Mouse (Mus musculus) lung, postnatal 36 days (tissue): ENCODE data around the gene Wsb1.

Source experiments
- DNase-seq: peaks from one replicate; pipeline ENCODE4 v3.0.0; 2022; ENCODE audit warnings: mixed read lengths

Gene Wsb1

GRCm38 (mm10) chr11:79214015-79214418, 40.5 kb downstream of the Wsb1 start:
- DNase-seq, result peak; percentile 97

GRCm38 (mm10) chr11:79209882-79210471, 44.5 kb downstream of the Wsb1 start:
- no peak for DNase-seq

DNA sequence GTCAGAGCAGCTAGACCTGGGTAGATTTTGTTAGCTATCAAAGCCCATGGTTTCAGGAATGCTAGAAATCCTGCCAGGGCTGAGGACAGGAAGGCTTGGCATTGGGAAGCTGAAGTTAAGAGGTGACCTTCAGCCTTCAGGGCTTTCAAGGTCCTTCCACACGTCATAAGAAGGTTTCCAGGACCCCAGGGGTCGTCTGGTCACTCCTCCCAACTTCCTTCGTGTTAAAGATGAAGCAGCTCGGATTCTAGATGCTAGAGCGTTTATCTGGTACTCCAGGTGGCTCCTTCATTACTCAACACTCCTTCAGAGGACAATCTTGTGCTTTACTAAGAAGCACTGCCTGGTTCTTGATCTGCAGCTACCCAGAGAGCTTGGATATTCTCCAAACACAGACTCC, 45.4 kb downstream of the Wsb1 start:
- no peak for DNase-seq

DNA sequence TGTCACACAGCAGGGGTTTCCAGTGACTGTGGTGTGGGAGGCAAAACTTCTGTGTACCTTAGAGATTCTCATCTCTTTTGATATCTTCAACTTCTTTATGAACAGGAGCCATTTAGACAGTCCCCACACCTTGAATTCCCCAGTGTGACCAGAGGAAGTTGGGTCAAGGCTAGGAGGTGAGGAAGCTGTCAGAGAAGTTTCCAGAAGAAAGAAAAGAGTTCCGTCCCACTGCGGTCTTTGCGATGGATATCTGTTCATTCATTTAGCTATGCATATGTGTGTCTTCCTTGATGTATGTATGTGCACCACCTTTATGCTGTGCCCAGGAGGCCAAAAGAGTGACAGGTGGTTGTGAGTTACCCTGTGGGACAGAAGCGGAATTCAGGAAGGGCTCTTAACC, 46.0 kb downstream of the Wsb1 start:
- DNase-seq, result no peak

GRCm38 (mm10) chr11:79207691-79208090, 46.8 kb downstream of the Wsb1 start:
- no peak for DNase-seq

GRCm38 (mm10) chr11:79204444-79204843, 50.0 kb downstream of the Wsb1 start:
- DNase-seq, result no peak

GRCm38 (mm10) chr11:79200502-79200901, 54.0 kb downstream of the Wsb1 start:
- no peak for DNase-seq

GRCm38 (mm10) chr11:79198562-79198961, 55.9 kb downstream of the Wsb1 start:
- no peak for DNase-seq

- no peak for DNase-seq
Observed at GRCm38 (mm10) chr11:79197846-79198235, 56.6 kb downstream of the Wsb1 start.

GRCm38 (mm10) chr11:79196876-79197845, 57.3 kb downstream of the Wsb1 start:
- no peak for DNase-seq

GRCm38 (mm10) chr11:79196196-79196869, 58.1 kb downstream of the Wsb1 start:
- DNase-seq, result no peak

- DNase-seq, result peak; percentile 61
Observed at GRCm38 (mm10) chr11:79192176-79192575, 62.3 kb downstream of the Wsb1 start.

GRCm38 (mm10) chr11:79191214-79191613, 63.3 kb downstream of the Wsb1 start:
- peak; percentile 12 for DNase-seq

DNA sequence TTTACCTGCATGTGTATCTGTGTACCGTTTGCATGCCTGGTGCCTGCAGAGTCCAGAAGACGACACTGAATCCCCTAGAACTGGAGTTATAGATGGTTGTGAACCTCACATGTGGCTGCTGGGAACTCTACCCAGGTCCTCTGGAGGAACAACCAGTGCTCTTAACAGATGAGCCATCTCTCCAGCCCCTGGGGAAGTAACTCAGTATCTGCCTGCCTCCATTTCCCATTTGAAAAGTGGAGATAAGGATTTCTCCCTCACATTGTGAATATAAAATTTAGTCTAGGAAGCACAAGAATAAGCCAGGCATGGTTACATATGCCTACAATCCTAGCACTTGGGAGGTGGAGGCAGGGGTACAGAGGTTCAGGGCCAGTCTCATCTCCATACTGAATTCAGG, 64.2 kb downstream of the Wsb1 start:
- DNase-seq, result no peak
